Mouse (Mus musculus) adrenal gland, postnatal 0 days (tissue): ENCODE measurements around the gene Marc1. TPM values are rescaled to one million over a fixed set of nuclear protein-coding genes. Genes with fewer than 3 reads are reported as not detected.
A peak's percentile ranks its signal among the peaks of the same experiment; 100 is the strongest.

Source experiments
- microRNA-seq: library from miRNA; unstranded; fragments of <30 nt; microRNA quantifications from one replicate; pipeline ENCODE4, GENCODE M21; 2016; ENCODE audit warnings: borderline replicate concordance; ENCODE audit not compliant: insufficient number of aligned reads
- polyA plus RNA-seq: library from polyadenylated mRNA; unstranded; fragments of >200 nt; fragmentation: Nextera tagmentation; extraction: Ambion mirVana; gene quantifications from 2 replicates; pipeline ENCODE4 v1.2.1, GENCODE M21; 2015

Gene Marc1
- polyA plus RNA-seq = 5.6 and 8.4 TPM in 2 replicates

GRCm38 (mm10) chr1:184810780-184811575 is at the start of gene Marc1:
Gene Marc1, minus strand, starts transcription at chr1:184811313.

GRCm38 (mm10) chr1:184846092-184846750 is 35.1 kb upstream of the Marc1 start, which contains the start of gene Marc2:
Gene Marc2, minus strand, starts transcription at chr1:184846451.

Small RNA genes lying within 50 kb of the gene (microRNA-seq; reads per million reads assigned to microRNA genes)
- gene Mir1981 = 106 reads per million, percentile 44 among the genes with 10 or more reads in this experiment

Other genes starting within 250 kb of the Marc1 start
- gene Hlx, start 78.7 kb downstream of the Marc1 start, polyA plus RNA-seq = 17.7 and 19.0 TPM in 2 replicates
- gene Marc2, start 35.1 kb upstream of the Marc1 start, polyA plus RNA-seq = 238 and 289 TPM in 2 replicates
- gene C130074G19Rik, start 71.9 kb upstream of the Marc1 start, polyA plus RNA-seq = 1.8 and 2.3 TPM in 2 replicates
- 3.0 and 6.0 TPM in 2 replicates for gene Mark1, start 188.3 kb upstream of the Marc1 start, polyA plus RNA-seq